Mouse (Mus musculus): Measurements from ENCODE around the gene Golt1a.

DNA sequence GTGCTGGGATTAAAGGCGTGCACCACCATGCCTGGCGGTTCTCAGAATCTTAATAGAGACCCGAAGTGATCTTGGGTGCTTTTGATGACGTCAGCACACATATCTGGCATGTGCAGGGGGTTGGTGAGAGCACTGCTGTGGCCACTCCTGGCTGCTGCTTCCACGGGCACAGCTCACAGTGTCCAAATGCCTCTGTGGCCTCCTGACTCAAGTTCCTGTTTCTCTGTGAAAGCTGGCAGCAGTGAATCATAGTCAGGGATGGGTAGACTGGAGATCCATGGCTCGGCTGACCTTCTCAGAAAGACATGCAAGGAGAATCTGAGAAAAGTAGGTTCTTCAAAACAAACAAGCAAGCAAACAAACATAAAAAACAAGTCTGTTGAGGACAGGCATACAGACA, 6.2 kb downstream of the Golt1a start:
- no peak for TF ChIP-seq POLR2A (IDR thresholded peaks at IDR 0.05; ENCODE audit: low read depth, low read length)
- no peak for TF ChIP-seq CTCF (IDR thresholded peaks at IDR 0.05; ENCODE audit: extremely low read depth, insufficient read depth, insufficient read length, insufficient replicate concordance)
